Mouse (Mus musculus): Measurements from ENCODE around the gene Zfyve1. TPM values are rescaled to one million over a fixed set of nuclear protein-coding genes. Genes with fewer than 3 reads are reported as not detected.

Zfyve1 gene
- 59.7 and 68.9 TPM in 2 replicates for polyA plus RNA-seq (2012; rRNA removed)

GRCm38 (mm10) chr12:83597025-83597501, at the start of gene Zfyve1:
Gene Zfyve1 (minus strand): TSS chr12:83597222.

DNA sequence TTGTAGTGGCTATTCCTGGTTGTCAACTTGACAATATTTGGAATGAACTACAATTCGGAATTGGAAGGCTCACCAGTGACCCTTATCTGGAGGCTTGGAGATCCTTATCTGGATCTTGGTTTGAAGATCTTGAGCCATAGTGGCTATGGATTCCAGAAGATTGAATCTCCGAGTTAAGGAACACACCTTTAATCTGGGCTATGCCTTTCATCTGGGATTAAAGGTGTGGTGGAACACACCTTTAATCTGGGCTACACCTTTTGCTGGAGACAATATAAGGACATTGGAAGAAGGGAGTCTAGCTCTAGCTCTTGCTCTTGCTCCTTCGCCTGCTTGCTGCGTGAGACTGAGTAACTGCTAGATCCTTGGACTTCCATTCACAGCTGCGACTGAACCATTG, 33.9 kb upstream of the Zfyve1 start, which contains the start of gene Rbm25:
Gene Rbm25 (plus strand): TSS at position 301 of the 400 bp plus-strand sequence.

GRCm38 (mm10) chr12:83520311-83520890, 76.6 kb downstream of the Zfyve1 start, which contains the start of gene Dcaf4:
Gene Dcaf4 (plus strand): TSS chr12:83520466.

Other genes starting within 250 kb of the Zfyve1 start
- 12.1 and 13.7 TPM in 2 replicates for gene Dpf3, start 109.5 kb downstream of the Zfyve1 start, polyA plus RNA-seq (2012; rRNA removed)
- 48.6 and 49.9 TPM in 2 replicates for gene Dcaf4, start 76.8 kb downstream of the Zfyve1 start, polyA plus RNA-seq (2012; rRNA removed)
- gene Rbm25, start 34.0 kb upstream of the Zfyve1 start, polyA plus RNA-seq (2012; rRNA removed) = 169 and 180 TPM in 2 replicates
- gene Psen1, start 90.9 kb upstream of the Zfyve1 start, polyA plus RNA-seq (2012; rRNA removed) = 45.2 and 46.0 TPM in 2 replicates
- 0.57 and 1.2 TPM in 2 replicates for gene Papln, start 166.4 kb upstream of the Zfyve1 start, polyA plus RNA-seq (2012; rRNA removed)

Data from central nervous system, embryonic 14 days (tissue).